Mouse (Mus musculus): ENCODE measurements at regions not wholly inside any gene's neighbourhood (a gene's known extent, or its start where the extent isn't known, plus 50 kb on each side); places are given as distances from the start of the nearest gene placed in this dataset.

GRCm38 (mm10) chr3:44912664-44913063 is 465.5 kb upstream of the Pcdh10 start:
- DNase-seq: peak; percentile 30

GRCm38 (mm10) chr3:44914321-44914720 is 463.9 kb upstream of the Pcdh10 start:
- no peak for DNase-seq

Data from retina, postnatal 1 day (tissue).